Mouse (Mus musculus) forebrain, embryonic 11.5 days (tissue): ENCODE results near the gene Cd22. TPM values are rescaled to one million over a fixed set of nuclear protein-coding genes. Genes with fewer than 3 reads are reported as not detected.

Experiments
- ATAC-seq: fragments of 200-750 bp; cut with Nextera tagmentation; replicated peaks from 2 replicates; pipeline ENCODE4 v1.8.0; 2017; ENCODE audit warnings: moderate TSS enrichment; ENCODE audit not compliant: low FRiP score
- DNase-seq: peaks from one replicate; pipeline ENCODE4 v3.0.0-alpha.2; 2017; ENCODE audit warnings: low spot score
- H3K27ac ChIP-seq: fragments of 300-500 bp; sonication (generic); 2 replicates; pipeline ENCODE4 v1.5.1; 2014; ENCODE audit warnings: low read depth, low read length
- H3K27me3 ChIP-seq: fragments of 300-500 bp; sonication (generic); 2 replicates; pipeline ENCODE4 v1.6.1; 2014; ENCODE audit warnings: mild to moderate bottlenecking, low read length, mixed read lengths; ENCODE audit not compliant: control insufficient read depth, insufficient read depth
- H3K36me3 ChIP-seq: fragments of 300-500 bp; sonication (generic); 2 replicates; pipeline ENCODE4 v1.6.1; 2014; ENCODE audit warnings: mild to moderate bottlenecking, low read length, moderate library complexity, mixed read lengths; ENCODE audit not compliant: control insufficient read depth, insufficient read depth
- H3K4me1 ChIP-seq: fragments of 300-500 bp; sonication (generic); replicated peaks from 2 replicates; pipeline ENCODE4 v1.6.1; 2014; ENCODE audit warnings: low read length, mixed read lengths; ENCODE audit not compliant: control insufficient read depth, insufficient read depth
- H3K4me2 ChIP-seq: fragments of 300-500 bp; sonication (generic); 2 replicates; pipeline ENCODE4 v1.6.1; 2014; ENCODE audit warnings: low read depth, mild to moderate bottlenecking, low read length, moderate library complexity, mixed read lengths; ENCODE audit not compliant: severe bottlenecking
- H3K4me3 ChIP-seq: fragments of 300-500 bp; sonication (generic); 2 replicates; pipeline ENCODE4 v1.5.1; 2014; ENCODE audit warnings: low read depth, low read length
- H3K9ac ChIP-seq: fragments of 300-500 bp; sonication (generic); 2 replicates; pipeline ENCODE4 v1.6.1; 2014; ENCODE audit warnings: low read length
- H3K9me3 ChIP-seq: fragments of 300-500 bp; sonication (generic); 2 replicates; pipeline ENCODE4 v1.6.1; 2016; ENCODE audit warnings: low read length, mixed read lengths; ENCODE audit not compliant: control insufficient read depth
- WGBS: fragments of 180-500 bp; shearing (Covaris S2); extraction: QIAGEN DNeasy Blood & Tissue Kit; methylation state at CpG from one replicate; pipeline ENCODE4 v1.1.7; 2014; 5-methylcytosine and 5-hydroxymethylcytosine counted together
- polyA plus RNA-seq: library from polyadenylated mRNA; unstranded; fragments of >200 nt; fragmentation: Nextera tagmentation; extraction: Ambion mirVana; gene quantifications from 2 replicates; pipeline ENCODE4 v1.2.1, GENCODE M21; 2014

The Cd22 gene
- polyA plus RNA-seq, 1 experiment from 2014 or later = not detected

DNA sequence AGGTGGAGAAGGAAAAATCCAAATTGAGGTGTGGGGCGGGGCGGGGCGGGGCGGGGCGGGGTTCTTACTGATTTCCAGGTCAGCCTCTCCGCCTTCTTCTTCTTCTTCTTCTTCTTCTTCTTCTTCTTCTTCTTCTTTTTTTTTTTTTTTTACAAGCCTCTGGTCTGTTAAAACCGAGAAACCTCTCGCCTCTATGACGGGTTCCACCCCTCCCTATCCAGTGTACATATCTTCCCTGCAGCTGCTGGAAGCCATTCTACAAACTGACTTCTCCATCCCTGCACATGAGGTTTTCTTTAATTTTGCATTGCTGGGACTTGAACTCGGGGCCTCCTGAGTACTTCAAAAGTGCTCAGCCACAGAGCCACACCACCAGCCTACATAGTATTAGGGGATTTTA lies 53.5 kb downstream of the Cd22 start:
- H3K9me3 ChIP-seq = no peaks in the 10 kb centered on the region
- WGBS = 95% methylated on average over 10 of the region's 10 CpGs
- H3K27ac ChIP-seq = no peak overlapping the region
- ATAC-seq (no peak), DNase-seq (no peak)
- H3K4me1 ChIP-seq = no peaks in the 10 kb centered on the region
- H3K36me3 ChIP-seq = no peaks in the 10 kb centered on the region
- no peak overlapping the region for H3K4me3 ChIP-seq
- no peak overlapping the region for H3K9ac ChIP-seq
- no peak overlapping the region for H3K4me2 ChIP-seq
- no peaks in the 10 kb centered on the region for H3K27me3 ChIP-seq

GRCm38 (mm10) chr7:30824306-30824705 lies 55.8 kb downstream of the Cd22 start:
- no peak for ATAC-seq
- H3K27ac ChIP-seq = no peak overlapping the region
- no peak overlapping the region for H3K4me2 ChIP-seq
- H3K27me3 ChIP-seq = no peaks in the 10 kb centered on the region
- 89% methylated on average over 3 of the region's 3 CpGs for WGBS
- DNase-seq = no peak
- no peak overlapping the region for H3K4me3 ChIP-seq
- H3K9ac ChIP-seq = no peak overlapping the region
- H3K9me3 ChIP-seq = no peaks in the 10 kb centered on the region
- H3K4me1 ChIP-seq = no peaks in the 10 kb centered on the region
- H3K36me3 ChIP-seq = no peaks in the 10 kb centered on the region

- 92% methylated on average over 18 of the region's 18 CpGs for WGBS
- no peaks in the 10 kb centered on the region for H3K9me3 ChIP-seq
- H3K9ac ChIP-seq = no peak within 1 kb of the TSS
- H3K27me3 ChIP-seq = no peaks in the 10 kb centered on the region
- H3K4me2 ChIP-seq = no peak within 1 kb of the TSS
- H3K36me3 ChIP-seq = no peaks in the 10 kb centered on the region
- H3K4me1 ChIP-seq = no peaks in the 10 kb centered on the region
- H3K27ac ChIP-seq = no peak within 1 kb of the TSS
- H3K4me3 ChIP-seq = no peak within 1 kb of the TSS
- ATAC-seq (no peak), DNase-seq (no peak)
Measured at GRCm38 (mm10) chr7:30823675-30824074, 56.5 kb downstream of the Cd22 start, which contains the start of gene Ffar2. TSS of gene Ffar2 (minus strand) at chr7:30823775.

GRCm38 (mm10) chr7:30821532-30821931 lies 58.6 kb downstream of the Cd22 start:
- Histone ChIP-seq H3K9me3 (no peaks in the 10 kb centered on the region), H3K4me2 (no peak overlapping the region), H3K27ac (no peak overlapping the region), H3K27me3 (no peaks in the 10 kb centered on the region), H3K4me3 (no peak overlapping the region), H3K4me1 (no peaks in the 10 kb centered on the region), H3K9ac (no peak overlapping the region), H3K36me3 (no peaks in the 10 kb centered on the region)
- no peak for ATAC-seq
- 80% methylated on average over 5 of the region's 5 CpGs for WGBS
- DNase-seq = no peak

GRCm38 (mm10) chr7:30820854-30821445 lies 59.2 kb downstream of the Cd22 start:
- DNase-seq (no peak), ATAC-seq (no peak)
- WGBS = 75% methylated on average over 6 of the region's 7 CpGs
- no peaks in the 10 kb centered on the region for H3K4me1 ChIP-seq
- H3K27ac ChIP-seq = no peak overlapping the region
- no peak overlapping the region for H3K4me2 ChIP-seq
- H3K9me3 ChIP-seq = no peaks in the 10 kb centered on the region
- no peak overlapping the region for H3K9ac ChIP-seq
- no peaks in the 10 kb centered on the region for H3K36me3 ChIP-seq
- H3K27me3 ChIP-seq = no peaks in the 10 kb centered on the region
- H3K4me3 ChIP-seq = no peak overlapping the region

DNA sequence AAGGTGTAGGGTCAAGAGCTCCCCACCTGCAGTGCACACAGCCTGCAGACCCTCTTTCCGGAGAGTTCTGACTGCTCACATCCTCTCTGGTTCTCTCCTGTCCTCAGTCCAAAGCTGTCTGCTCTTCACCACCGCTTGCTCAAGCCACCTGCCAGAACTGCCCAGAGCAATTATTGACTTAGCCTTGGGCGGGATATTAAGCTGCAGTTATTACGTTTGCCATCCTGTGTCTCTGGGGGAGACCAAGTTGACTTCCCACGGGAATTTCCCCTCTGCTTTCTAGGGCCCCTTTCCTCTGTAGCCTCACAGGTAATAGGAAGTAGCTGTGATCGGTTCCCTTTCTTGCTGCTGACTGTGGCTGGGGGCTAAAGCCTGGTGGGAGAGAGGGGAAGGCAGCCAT lies 60.0 kb downstream of the Cd22 start:
- H3K9me3 ChIP-seq = no peaks in the 10 kb centered on the region
- H3K4me2 ChIP-seq = no peak overlapping the region
- 80% methylated on average over 6 of the region's 6 CpGs for WGBS
- H3K9ac ChIP-seq = no peak overlapping the region
- H3K36me3 ChIP-seq = no peaks in the 10 kb centered on the region
- no peak overlapping the region for H3K27ac ChIP-seq
- H3K4me3 ChIP-seq = no peak overlapping the region
- ATAC-seq (no peak), DNase-seq (no peak)
- H3K27me3 ChIP-seq = no peaks in the 10 kb centered on the region
- no peaks in the 10 kb centered on the region for H3K4me1 ChIP-seq

Other genes with a start within 250 kb of the Cd22 start
- not detected in 2 replicates for gene Etv2, start 244.5 kb downstream of the Cd22 start, polyA plus RNA-seq
- gene Rbm42, start 230.0 kb downstream of the Cd22 start, polyA plus RNA-seq = 131 and 138 TPM in 2 replicates
- 68.9 and 76.6 TPM in 2 replicates for gene Haus5, start 215.3 kb downstream of the Cd22 start, polyA plus RNA-seq
- gene Pmis2, start 208.7 kb downstream of the Cd22 start, polyA plus RNA-seq = not detected in 2 replicates
- not detected in 2 replicates for gene 2200002J24Rik, start 181.4 kb downstream of the Cd22 start, polyA plus RNA-seq
- 0.72 and 1.7 TPM in 2 replicates for gene Atp4a, start 168.1 kb downstream of the Cd22 start, polyA plus RNA-seq
- 133 and 153 TPM in 2 replicates for gene Tmem147, start 150.8 kb downstream of the Cd22 start, polyA plus RNA-seq
- 0.33 and 1.5 TPM in 2 replicates for gene Gapdhs, start 136.7 kb downstream of the Cd22 start, polyA plus RNA-seq
- gene Sbsn, start 128.9 kb downstream of the Cd22 start, polyA plus RNA-seq = 0.27 and 1.8 TPM in 2 replicates
- gene Dmkn, start 116.6 kb downstream of the Cd22 start, polyA plus RNA-seq = not detected in 2 replicates
- gene Krtdap, start 92.4 kb downstream of the Cd22 start, polyA plus RNA-seq = not detected in 2 replicates
- not detected in 2 replicates for gene Ffar2, start 56.6 kb downstream of the Cd22 start, polyA plus RNA-seq
- not detected in 2 replicates for gene Ffar3, start 24.2 kb downstream of the Cd22 start, polyA plus RNA-seq
- not detected in 2 replicates for gene Ffar1, start 18.8 kb downstream of the Cd22 start, polyA plus RNA-seq
- gene Mag, start 34.5 kb upstream of the Cd22 start, polyA plus RNA-seq = 0.11 and 0.20 TPM in 2 replicates
- gene Hamp2, start 44.3 kb upstream of the Cd22 start, polyA plus RNA-seq = not detected in 2 replicates
- gene Hamp, start 63.7 kb upstream of the Cd22 start, polyA plus RNA-seq = not detected in 2 replicates
- 28.4 and 29.3 TPM in 2 replicates for gene Usf2, start 76.5 kb upstream of the Cd22 start, polyA plus RNA-seq
- 30.8 and 32.5 TPM in 2 replicates for gene Lsr, start 93.1 kb upstream of the Cd22 start, polyA plus RNA-seq
- gene Fam187b, start 93.4 kb upstream of the Cd22 start, polyA plus RNA-seq = 0.81 and 1.3 TPM in 2 replicates
- 10.2 and 12.9 TPM in 2 replicates for gene Fxyd5, start 162.1 kb upstream of the Cd22 start, polyA plus RNA-seq
- 4.1 and 4.9 TPM in 2 replicates for gene Fxyd7, start 171.1 kb upstream of the Cd22 start, polyA plus RNA-seq
- 2.9 and 4.0 TPM in 2 replicates for gene Fxyd1, start 176.9 kb upstream of the Cd22 start, polyA plus RNA-seq
- 0.36 and 0.44 TPM in 2 replicates for gene Lgi4, start 179.0 kb upstream of the Cd22 start, polyA plus RNA-seq
- 2.0 and 3.3 TPM in 2 replicates for gene Fxyd3, start 196.4 kb upstream of the Cd22 start, polyA plus RNA-seq
- gene Hpn, start 234.9 kb upstream of the Cd22 start, polyA plus RNA-seq = 0.29 and 0.39 TPM in 2 replicates
- 0.84 and 1.2 TPM in 2 replicates for gene Scn1b, start 246.7 kb upstream of the Cd22 start, polyA plus RNA-seq